Mouse (Mus musculus) stomach, embryonic 15.5 days (tissue): ENCODE measurements at regions not wholly inside any gene's neighbourhood (a gene's known extent, or its start where the extent isn't known, plus 50 kb on each side); places are given as distances from the start of the nearest gene placed in this dataset.

Source experiments
- ATAC-seq: fragments of 200-750 bp; cut with Nextera tagmentation; 2 replicates; pipeline ENCODE4 v1.8.0; 2017; ENCODE audit warnings: low read depth, moderate number of reproducible peaks, moderate TSS enrichment; ENCODE audit not compliant: insufficient read depth, low FRiP score
- H3K27ac ChIP-seq: fragments of 300-500 bp; sonication (generic); 2 replicates; pipeline ENCODE4 v1.5.1; 2015; ENCODE audit warnings: mild to moderate bottlenecking, inconsistent platforms
- H3K27me3 ChIP-seq: fragments of 300-500 bp; sonication (generic); replicated peaks from 2 replicates; pipeline ENCODE4 v1.6.1; 2015; ENCODE audit warnings: inconsistent platforms
- H3K36me3 ChIP-seq: fragments of 300-500 bp; sonication (generic); 2 replicates; pipeline ENCODE4 v1.6.1; 2015; ENCODE audit warnings: inconsistent platforms
- H3K4me1 ChIP-seq: fragments of 300-500 bp; sonication (generic); 2 replicates; pipeline ENCODE4 v1.6.1; 2015; ENCODE audit warnings: inconsistent platforms
- H3K4me2 ChIP-seq: fragments of 300-500 bp; sonication (generic); 2 replicates; pipeline ENCODE4 v1.6.1; 2015; ENCODE audit warnings: mild to moderate bottlenecking, inconsistent platforms
- H3K4me3 ChIP-seq: fragments of 300-500 bp; sonication (generic); replicated peaks from 2 replicates; pipeline ENCODE4 v1.5.1; 2015; ENCODE audit warnings: inconsistent platforms
- H3K9ac ChIP-seq: fragments of 300-500 bp; sonication (generic); 2 replicates; pipeline ENCODE4 v1.6.1; 2015; ENCODE audit warnings: inconsistent platforms
- H3K9me3 ChIP-seq: fragments of 300-500 bp; sonication (generic); 2 replicates; pipeline ENCODE4 v1.6.1; 2016; ENCODE audit warnings: inconsistent platforms
- WGBS: fragments of 180-500 bp; shearing (Covaris S2); methylation state at CpG from one replicate; pipeline ENCODE4 v1.1.7; 2015; 5-methylcytosine and 5-hydroxymethylcytosine counted together

- WGBS: 87% methylated on average over 2 of the region's 2 CpGs
- H3K9ac ChIP-seq: no peak overlapping the region
- H3K36me3 ChIP-seq: no peaks in the 10 kb centered on the region
- H3K27me3 ChIP-seq: no peaks in the 10 kb centered on the region
- no peak overlapping the region for H3K4me3 ChIP-seq
- no peak for ATAC-seq
- peaks cover 12% of the 10 kb centered on the region; the same call in 1 of the 2 replicates for H3K4me1 ChIP-seq
- no peaks in the 10 kb centered on the region for H3K9me3 ChIP-seq
- no peak overlapping the region for H3K27ac ChIP-seq
- H3K4me2 ChIP-seq: no peak overlapping the region
Observed at GRCm38 (mm10) chr9:115389082-115389481, 78.9 kb upstream of the Stt3b start.

GRCm38 (mm10) chr9:115390880-115391281 is 80.7 kb upstream of the Stt3b start:
- WGBS: 13% methylated on average over 11 of the region's 11 CpGs
- Histone ChIP-seq H3K4me2 (peak overlapping the region; percentile 24), H3K4me3 (no peak overlapping the region)

GRCm38 (mm10) chr9:115395511-115395910 is 85.3 kb upstream of the Stt3b start:
- Histone ChIP-seq H3K36me3 (no peaks in the 10 kb centered on the region), H3K9me3 (no peaks in the 10 kb centered on the region), H3K27me3 (no peaks in the 10 kb centered on the region), H3K27ac (no peak overlapping the region), H3K4me2 (no peak overlapping the region), H3K9ac (no peak overlapping the region), H3K4me3 (no peak overlapping the region), H3K4me1 (peaks cover 11% of the 10 kb centered on the region; the same call in 1 of the 2 replicates)
- no peak for ATAC-seq
- WGBS: 91% methylated on average over 8 of the region's 8 CpGs

More at GRCm38 (mm10) chr9:115390880-115391281, 80.7 kb upstream of the Stt3b start:
- Histone ChIP-seq H3K36me3 (no peaks in the 10 kb centered on the region), H3K27me3 (no peaks in the 10 kb centered on the region), H3K4me1 (peaks cover 12% of the 10 kb centered on the region; the same call in 1 of the 2 replicates), H3K9me3 (no peaks in the 10 kb centered on the region), H3K9ac (no peak overlapping the region), H3K27ac (peak overlapping the region; percentile 32; the same call in 1 of the 2 replicates)
- ATAC-seq: peak; percentile 61; the same call in 1 of the 2 replicates

- no peak for ATAC-seq
- Histone ChIP-seq H3K4me2 (no peak overlapping the region), H3K36me3 (no peaks in the 10 kb centered on the region), H3K9ac (no peak overlapping the region), H3K9me3 (no peaks in the 10 kb centered on the region), H3K4me3 (no peak overlapping the region), H3K27ac (no peak overlapping the region), H3K4me1 (no peaks in the 10 kb centered on the region), H3K27me3 (no peaks in the 10 kb centered on the region)
- WGBS: 90% methylated on average over 6 of the region's 6 CpGs
Observed at GRCm38 (mm10) chr9:115400461-115400860, 90.2 kb upstream of the Stt3b start.

- no peak overlapping the region for H3K9ac ChIP-seq
- no peaks in the 10 kb centered on the region for H3K27me3 ChIP-seq
- H3K36me3 ChIP-seq: no peaks in the 10 kb centered on the region
- no peak overlapping the region for H3K4me3 ChIP-seq
- no peak overlapping the region; the same call in 1 of the 2 replicates for H3K4me2 ChIP-seq
- no peaks in the 10 kb centered on the region for H3K9me3 ChIP-seq
- WGBS: 64% methylated on average over 13 of the region's 13 CpGs
- no peak overlapping the region for H3K27ac ChIP-seq
- H3K4me1 ChIP-seq: no peaks in the 10 kb centered on the region
- no peak; the same call in 1 of the 2 replicates for ATAC-seq
Observed at GRCm38 (mm10) chr9:115401405-115402151, 91.4 kb upstream of the Stt3b start.

- Histone ChIP-seq H3K9ac (no peak overlapping the region), H3K4me2 (no peak overlapping the region), H3K4me3 (no peak overlapping the region), H3K27me3 (no peaks in the 10 kb centered on the region), H3K36me3 (no peaks in the 10 kb centered on the region), H3K9me3 (no peaks in the 10 kb centered on the region), H3K27ac (no peak overlapping the region), H3K4me1 (no peaks in the 10 kb centered on the region)
- no peak for ATAC-seq
- WGBS: 69% methylated on average over 6 of the region's 6 CpGs
Observed at GRCm38 (mm10) chr9:115402661-115403060, 92.4 kb upstream of the Stt3b start.

GRCm38 (mm10) chr9:115403354-115403968 is 93.2 kb upstream of the Stt3b start:
- Histone ChIP-seq H3K4me3 (no peak overlapping the region), H3K27ac (no peak overlapping the region), H3K4me2 (no peak overlapping the region), H3K27me3 (no peaks in the 10 kb centered on the region), H3K9ac (no peak overlapping the region), H3K9me3 (no peaks in the 10 kb centered on the region), H3K4me1 (no peaks in the 10 kb centered on the region), H3K36me3 (no peaks in the 10 kb centered on the region)
- ATAC-seq: no peak
- 76% methylated on average over 7 of the region's 7 CpGs for WGBS

GRCm38 (mm10) chr9:115407901-115408470 is 97.8 kb upstream of the Stt3b start:
- no peak overlapping the region for H3K27ac ChIP-seq
- H3K27me3 ChIP-seq: no peaks in the 10 kb centered on the region
- H3K4me1 ChIP-seq: no peaks in the 10 kb centered on the region
- no peak overlapping the region for H3K9ac ChIP-seq
- H3K4me3 ChIP-seq: no peak overlapping the region
- no peak for ATAC-seq
- no peaks in the 10 kb centered on the region for H3K9me3 ChIP-seq
- H3K4me2 ChIP-seq: no peak overlapping the region
- H3K36me3 ChIP-seq: no peaks in the 10 kb centered on the region
- WGBS: 79% methylated on average over 21 of the region's 21 CpGs

- Histone ChIP-seq H3K4me2 (no peak overlapping the region), H3K9ac (no peak overlapping the region), H3K27ac (no peak overlapping the region), H3K9me3 (no peaks in the 10 kb centered on the region), H3K27me3 (no peaks in the 10 kb centered on the region), H3K36me3 (no peaks in the 10 kb centered on the region), H3K4me3 (no peak overlapping the region), H3K4me1 (no peaks in the 10 kb centered on the region)
- no peak for ATAC-seq
- 79% methylated on average over 6 of the region's 6 CpGs for WGBS
Observed at GRCm38 (mm10) chr9:115408886-115409285, 98.7 kb upstream of the Stt3b start.

- H3K4me3 ChIP-seq: no peak overlapping the region
- H3K36me3 ChIP-seq: no peaks in the 10 kb centered on the region
- H3K9me3 ChIP-seq: no peaks in the 10 kb centered on the region
- H3K9ac ChIP-seq: no peak overlapping the region
- no peak overlapping the region for H3K4me2 ChIP-seq
- 89% methylated on average over 4 of the region's 4 CpGs for WGBS
- no peak overlapping the region for H3K27ac ChIP-seq
- H3K27me3 ChIP-seq: no peaks in the 10 kb centered on the region
- no peak for ATAC-seq
- no peaks in the 10 kb centered on the region for H3K4me1 ChIP-seq
Observed at GRCm38 (mm10) chr9:115414190-115414589, 104.0 kb upstream of the Stt3b start.

GRCm38 (mm10) chr9:115422786-115423185 is 112.6 kb upstream of the Stt3b start:
- no peak for ATAC-seq
- no peaks in the 10 kb centered on the region for H3K36me3 ChIP-seq
- 51% methylated on average over 7 of the region's 7 CpGs for WGBS
- H3K9ac ChIP-seq: no peak overlapping the region
- no peaks in the 10 kb centered on the region for H3K4me1 ChIP-seq
- H3K27ac ChIP-seq: no peak overlapping the region
- no peaks in the 10 kb centered on the region for H3K9me3 ChIP-seq
- H3K27me3 ChIP-seq: no peaks in the 10 kb centered on the region
- no peak overlapping the region for H3K4me2 ChIP-seq
- H3K4me3 ChIP-seq: no peak overlapping the region

- Histone ChIP-seq H3K27me3 (no peaks in the 10 kb centered on the region), H3K9me3 (no peaks in the 10 kb centered on the region), H3K36me3 (no peaks in the 10 kb centered on the region), H3K9ac (no peak overlapping the region), H3K27ac (no peak overlapping the region), H3K4me3 (no peak overlapping the region), H3K4me1 (no peaks in the 10 kb centered on the region), H3K4me2 (no peak overlapping the region)
- ATAC-seq: no peak
- WGBS: 87% methylated on average over 8 of the region's 8 CpGs
Observed at GRCm38 (mm10) chr9:115426682-115427081, 116.5 kb upstream of the Stt3b start.
